ENCODE assay signal across 8 mouse cellular contexts in the genomic region with DNA sequence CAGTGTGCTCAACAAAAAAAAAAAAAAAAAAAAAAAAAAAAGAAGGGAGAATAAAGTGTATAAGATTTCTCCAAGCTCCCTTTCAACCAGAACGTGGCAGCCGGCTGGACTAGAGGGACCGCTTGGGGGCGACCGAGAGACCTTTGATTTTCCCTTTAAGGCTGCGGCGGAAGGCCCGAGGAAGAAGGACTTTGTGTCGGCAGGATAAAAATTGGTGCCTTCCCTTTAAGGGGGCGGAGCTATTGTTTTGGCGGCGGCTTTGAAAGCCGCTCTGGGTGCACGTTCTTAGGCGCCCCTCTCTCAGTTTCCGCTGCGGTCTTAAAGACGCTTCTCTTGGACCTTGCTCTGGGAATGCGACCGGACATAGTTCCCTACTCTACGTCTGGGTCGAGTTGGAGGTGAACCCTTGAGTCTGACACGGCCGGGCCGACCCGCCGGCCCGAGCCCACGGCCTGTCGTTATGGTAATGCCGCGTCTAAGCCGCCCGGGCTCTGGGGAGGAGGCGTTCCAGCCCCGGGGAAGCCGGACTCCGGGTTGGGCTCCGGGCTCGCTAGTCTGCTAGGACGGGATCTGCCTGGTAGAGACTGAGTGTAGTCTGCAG. TPM values are rescaled to one million over a fixed set of nuclear protein-coding genes. Genes with fewer than 3 reads are reported as not detected.
DNase-seq lines count a peak whose midpoint lies in the region; ATAC-seq and TF ChIP-seq lines count a peak whose summit lies in the region.

Gene BC030867, plus strand, starts transcription at position 253 of the 601 bp plus-strand sequence.

- H3K36me3 ChIP-seq in hindbrain, embryonic 11.5 days (ENCODE audit: control insufficient read depth, insufficient read depth, low read length): no peaks in the 10 kb centered on the region
- no peaks in the 10 kb centered on the region for H3K36me3 ChIP-seq in lung, postnatal 0 days (ENCODE audit: insufficient read depth, low read length)

- no peaks in the 10 kb centered on the region for H3K27me3 ChIP-seq in hindbrain, embryonic 11.5 days (ENCODE audit: control insufficient read depth, insufficient read depth, low read length)
- H3K27me3 ChIP-seq in lung, postnatal 0 days (replicated peaks; ENCODE audit: insufficient read depth, low read length): no peaks in the 10 kb centered on the region

- WGBS in hindbrain, embryonic 11.5 days: 0% methylated on average over 41 of the region's 41 CpGs
- under 1% methylated on average over 40 of the region's 41 CpGs for WGBS in lung, postnatal 0 days

- peak within 1 kb of the TSS; percentile 13; the same call in 1 of the 2 replicates for H3K27ac ChIP-seq in hindbrain, embryonic 11.5 days (ENCODE audit: low read depth, low read length)
- no peak within 1 kb of the TSS for H3K27ac ChIP-seq in lung, postnatal 0 days (ENCODE audit: low read length)

- peak; percentile 82 for TF ChIP-seq CTCF in lung, postnatal 0 days (IDR thresholded peaks at IDR 0.05)

- peak within 1 kb of the TSS; percentile 74 for H3K4me3 ChIP-seq in hindbrain, embryonic 11.5 days (ENCODE audit: low read depth, low read length)
- peak within 1 kb of the TSS; percentile 49 for H3K4me3 ChIP-seq in lung, postnatal 0 days (ENCODE audit: low read depth, low read length)

- H3K9ac ChIP-seq in hindbrain, embryonic 11.5 days (ENCODE audit: low read depth, low read length): peak within 1 kb of the TSS; percentile 64
- no peak within 1 kb of the TSS; the same call in 1 of the 2 replicates for H3K9ac ChIP-seq in lung, postnatal 0 days (replicated peaks; ENCODE audit: low read depth)

- peaks cover 6% of the 10 kb centered on the region for H3K4me1 ChIP-seq in hindbrain, embryonic 11.5 days (replicated peaks; ENCODE audit: control insufficient read depth, insufficient read depth, low read length)
- H3K4me1 ChIP-seq in lung, postnatal 0 days (ENCODE audit: insufficient read depth, low read depth, low read length): peaks cover 8% of the 10 kb centered on the region

- peak; percentile 52; the same call in 1 of the 2 replicates for TF ChIP-seq EP300 in lung, postnatal 0 days (IDR thresholded peaks at IDR 0.05)

- peak; percentile 98 for DNase-seq in NIH3T3 (ENCODE audit: low read depth)
- peak; percentile 87 for DNase-seq in cerebellum, adult 9-11 months
- DNase-seq in frontal cortex, adult 2 months (ENCODE audit: extremely low spot score in 1 of 2, low spot score in 1 of 2): peak; percentile 72 to 98
- peak; percentile 100 for DNase-seq in hindbrain, embryonic 11.5 days (ENCODE audit: low spot score)
- DNase-seq in layer of hippocampus, adult 9-11 months: peak; percentile 87
- peak; percentile 96 for DNase-seq in lung, postnatal 0 days (ENCODE audit: low spot score)
- peak; percentile 92 for DNase-seq in ovary, postnatal 10 days (ENCODE audit: low spot score)
- peak; percentile 97 for DNase-seq in thymus, postnatal 0 days (ENCODE audit: low spot score)

- peak; percentile 63; the same call in 1 of the 2 replicates for ATAC-seq in hindbrain, embryonic 11.5 days (ENCODE audit: low FRiP score)
- ATAC-seq in lung, postnatal 0 days: peak; percentile 69

- H3K4me2 ChIP-seq in hindbrain, embryonic 11.5 days (replicated peaks; ENCODE audit: low read depth, low read length): peak within 1 kb of the TSS; percentile 82
- H3K4me2 ChIP-seq in lung, postnatal 0 days (replicated peaks; ENCODE audit: low read depth, low read length): peak within 1 kb of the TSS; percentile 93

- H3K9me3 ChIP-seq in hindbrain, embryonic 11.5 days (ENCODE audit: control insufficient read depth, low read length): no peaks in the 10 kb centered on the region
- no peaks in the 10 kb centered on the region for H3K9me3 ChIP-seq in lung, postnatal 0 days (ENCODE audit: low read length)

RNA-seq across cellular contexts. Expression of gene BC030867, which starts in this region (rescaled TPM):
- polyA plus RNA-seq in frontal cortex, adult 2 months (2012; rRNA removed): 1.2 and 1.9 TPM in 2 replicates
- polyA plus RNA-seq in hindbrain, embryonic 11.5 days (2014; fragmentation: Nextera tagmentation; extraction: Ambion mirVana): 13.2 and 14.0 TPM in 2 replicates
- polyA plus RNA-seq in lung, postnatal 0 days (2015; fragmentation: Nextera tagmentation; extraction: Ambion mirVana): 0.88 and 1.3 TPM in 2 replicates
- 8.6 and 11.4 TPM in 2 replicates for polyA plus RNA-seq in thymus, postnatal 0 days (2015; fragmentation: Nextera tagmentation; extraction: Ambion mirVana)
